Mouse (Mus musculus): ENCODE data around the gene Mdfi.

Gene Mdfi

GRCm38 (mm10) chr17:47765986-47766385 is 68.5 kb downstream of the Mdfi start:
- DNase-seq (ENCODE audit: low spot score), result no peak
